ENCODE assay signal across 13 mouse cellular contexts in genomic region chr5:66139634-66140295, GRCm38 (mm10). TPM values are rescaled to one million over a fixed set of nuclear protein-coding genes. Genes with fewer than 3 reads are reported as not detected.
DNase-seq lines count a peak whose midpoint lies in the region; ATAC-seq lines count a peak whose summit lies in the region.
"Had no signal": no experiment of that assay in that cellular context is flagged by ENCODE, and none has a peak within 500 bp of the region (broad histone marks: within the 10 kb centered on the region; RNA-seq: fewer than 3 reads in every experiment).

No protein-coding gene starts in this region.

- peaks cover 22% of the 10 kb centered on the region for H3K4me1 ChIP-seq in liver, embryonic 13.5 days (replicated peaks)
- peaks cover 6% of the 10 kb centered on the region for H3K4me1 ChIP-seq in stomach, embryonic 16.5 days (ENCODE audit: control insufficient read depth, insufficient read depth, low read length)

- H3K4me2 ChIP-seq in liver, embryonic 13.5 days = no peak overlapping the region
- no peak overlapping the region for H3K4me2 ChIP-seq in stomach, embryonic 16.5 days (ENCODE audit: low read depth, low read length)

- peak; percentile 29; the same call in 1 of the 2 replicates for ATAC-seq in liver, embryonic 13.5 days (ENCODE audit: low read depth)
- peak; percentile 63; the same call in 1 of the 2 replicates for ATAC-seq in stomach, embryonic 16.5 days (ENCODE audit: insufficient read depth, low FRiP score)
- ATAC-seq in erythroblast, adult 5-6 weeks (replicated peaks; ENCODE audit: low FRiP score, poor library complexity, severe bottlenecking) = no peak

- no peak overlapping the region for H3K4me3 ChIP-seq in liver, embryonic 13.5 days (replicated peaks)
- no peak overlapping the region for H3K4me3 ChIP-seq in stomach, embryonic 16.5 days (replicated peaks; ENCODE audit: low read length)
- H3K4me3 ChIP-seq: forebrain, embryonic 10.5 days; megakaryocyte, embryonic 14.5 days; myocyte had no signal

- no peaks in the 10 kb centered on the region for H3K36me3 ChIP-seq in liver, embryonic 13.5 days
- H3K36me3 ChIP-seq in stomach, embryonic 16.5 days (ENCODE audit: control insufficient read depth, insufficient read depth, low read length) = no peaks in the 10 kb centered on the region
- H3K36me3 ChIP-seq: forebrain, embryonic 10.5 days had no signal

- no peaks in the 10 kb centered on the region for H3K27me3 ChIP-seq in liver, embryonic 13.5 days
- no peaks in the 10 kb centered on the region for H3K27me3 ChIP-seq in stomach, embryonic 16.5 days (ENCODE audit: control insufficient read depth, insufficient read depth, low read length)

- no peak overlapping the region for H3K27ac ChIP-seq in liver, embryonic 13.5 days
- H3K27ac ChIP-seq in stomach, embryonic 16.5 days (ENCODE audit: low read length) = no peak overlapping the region
- H3K27ac ChIP-seq: forebrain, embryonic 10.5 days had no signal

- DNase-seq in liver, embryonic 13.5 days = no peak
- no peak for DNase-seq in liver
- peak; percentile 98 for DNase-seq in gonadal fat pad, adult 2 months (ENCODE audit: low read depth)
- peak; percentile 36 for DNase-seq in kidney, postnatal 10 days
- DNase-seq in ovary, adult 18-20 months (ENCODE audit: low spot score) = no peak
- DNase-seq in cerebellum, adult 9-10 months = no peak
- DNase-seq: gastrocnemius, postnatal 14 days; heart, postnatal 36 days had no signal

- no peaks in the 10 kb centered on the region for H3K9me3 ChIP-seq in liver, embryonic 13.5 days (replicated peaks)
- H3K9me3 ChIP-seq in stomach, embryonic 16.5 days (replicated peaks; ENCODE audit: control insufficient read depth, low read length) = no peaks in the 10 kb centered on the region
- H3K9me3 ChIP-seq: forebrain, embryonic 10.5 days had no signal

- H3K9ac ChIP-seq in liver, embryonic 13.5 days = no peak overlapping the region
- no peak overlapping the region for H3K9ac ChIP-seq in stomach, embryonic 16.5 days (ENCODE audit: low read length)

- 25% methylated on average over 6 of the region's 6 CpGs for WGBS in liver, embryonic 13.5 days (ENCODE audit: insufficient replicate concordance)
- 31% methylated on average over 6 of the region's 6 CpGs for whole genome bisulfite sequencing in stomach, embryonic 16.5 days

RNA-seq across cellular contexts. Expression of gene Rbm47, which starts 33.2 kb away (rescaled TPM):
- polyA plus RNA-seq in liver, embryonic 13.5 days (2015; fragmentation: Nextera tagmentation; extraction: Ambion mirVana) = 8.1 and 12.0 TPM in 2 replicates
- 54.2 and 108 TPM in 2 replicates for polyA plus RNA-seq in gonadal fat pad, adult 2 months (2012; rRNA removed)
- polyA plus RNA-seq in stomach, embryonic 16.5 days (2015; fragmentation: Nextera tagmentation; extraction: Ambion mirVana) = 79.1 and 84.6 TPM in 2 replicates
- 2.5 and 5.6 TPM in 2 replicates for total RNA-seq in erythroblast, adult 5-6 weeks (2015; ENCODE audit: low replicate concordance)
- total RNA-seq in erythroblast, adult 5-6 weeks (2017; ENCODE audit: low replicate concordance) = 0.68 and 3.8 TPM in 2 replicates

Comparison
In these comparisons a context has a peak if more than half of its experiments do, and no peak if none do; other contexts are left out.
1. DNase-seq: peak in gonadal fat pad, adult 2 months (single experiment) and kidney, postnatal 10 days (single experiment); none in liver, embryonic 13.5 days (single experiment), liver (single experiment), ovary, adult 18-20 months (single experiment) and cerebellum, adult 9-10 months (single experiment).